Mouse (Mus musculus): ENCODE measurements at regions not wholly inside any gene's neighbourhood (a gene's known extent, or its start where the extent isn't known, plus 50 kb on each side); places are given as distances from the start of the nearest gene placed in this dataset.

- Histone ChIP-seq H3K9me3 (ENCODE audit: control insufficient read depth, low read length) (no peaks in the 10 kb centered on the region), H3K36me3 (ENCODE audit: control insufficient read depth, insufficient read depth, low read length) (no peaks in the 10 kb centered on the region), H3K9ac (ENCODE audit: low read length) (no peak overlapping the region), H3K27me3 (ENCODE audit: control insufficient read depth, insufficient read depth, low read length) (no peaks in the 10 kb centered on the region), H3K4me1 (ENCODE audit: control insufficient read depth, insufficient read depth, low read length) (no peaks in the 10 kb centered on the region), H3K4me3 (ENCODE audit: low read depth, low read length) (no peak overlapping the region), H3K4me2 (ENCODE audit: low read depth) (no peak overlapping the region), H3K27ac (ENCODE audit: low read depth, low read length) (no peak overlapping the region)
- 83% methylated on average over 1 of the region's 1 CpGs for WGBS
- no peak for DNase-seq (ENCODE audit: low spot score)
- no peak for ATAC-seq (ENCODE audit: insufficient read depth, low FRiP score, low TSS enrichment)
Observed at GRCm38 (mm10) chr3:42449575-42449974, 707.2 kb downstream of the D3Ertd751e start.

- Histone ChIP-seq H3K27ac (ENCODE audit: low read depth, low read length) (no peak overlapping the region), H3K9me3 (ENCODE audit: control insufficient read depth, low read length) (no peaks in the 10 kb centered on the region), H3K9ac (ENCODE audit: low read length) (no peak overlapping the region), H3K36me3 (ENCODE audit: control insufficient read depth, insufficient read depth, low read length) (no peaks in the 10 kb centered on the region), H3K27me3 (ENCODE audit: control insufficient read depth, insufficient read depth, low read length) (no peaks in the 10 kb centered on the region), H3K4me1 (ENCODE audit: control insufficient read depth, insufficient read depth, low read length) (no peaks in the 10 kb centered on the region), H3K4me3 (ENCODE audit: low read depth, low read length) (no peak overlapping the region), H3K4me2 (ENCODE audit: low read depth) (no peak overlapping the region)
- DNase-seq (ENCODE audit: low spot score) (no peak), ATAC-seq (ENCODE audit: insufficient read depth, low FRiP score, low TSS enrichment) (no peak)
Observed at GRCm38 (mm10) chr3:42464353-42464752, 721.9 kb downstream of the D3Ertd751e start.

- 88% methylated on average over 6 of the region's 6 CpGs for WGBS
Observed at GRCm38 (mm10) chr3:42467125-42467524, 724.7 kb downstream of the D3Ertd751e start.

GRCm38 (mm10) chr3:42514922-42515593 is 772.6 kb downstream of the D3Ertd751e start:
- Histone ChIP-seq H3K4me1 (ENCODE audit: control insufficient read depth, insufficient read depth, low read length) (no peaks in the 10 kb centered on the region), H3K4me3 (ENCODE audit: low read depth, low read length) (no peak overlapping the region), H3K9me3 (ENCODE audit: control insufficient read depth, low read length) (no peaks in the 10 kb centered on the region), H3K27ac (ENCODE audit: low read depth, low read length) (no peak overlapping the region), H3K4me2 (ENCODE audit: low read depth) (no peak overlapping the region), H3K9ac (ENCODE audit: low read length) (no peak overlapping the region), H3K36me3 (ENCODE audit: control insufficient read depth, insufficient read depth, low read length) (no peaks in the 10 kb centered on the region), H3K27me3 (ENCODE audit: control insufficient read depth, insufficient read depth, low read length) (no peaks in the 10 kb centered on the region)
- DNase-seq (ENCODE audit: low spot score) (no peak), ATAC-seq (ENCODE audit: insufficient read depth, low FRiP score, low TSS enrichment) (peak; percentile 38; the same call in 1 of the 2 replicates)
- WGBS, result 76% methylated on average over 3 of the region's 3 CpGs

More at GRCm38 (mm10) chr3:42467125-42467524, 724.7 kb downstream of the D3Ertd751e start:
- Histone ChIP-seq H3K27ac (ENCODE audit: low read depth, low read length) (no peak overlapping the region), H3K36me3 (ENCODE audit: control insufficient read depth, insufficient read depth, low read length) (no peaks in the 10 kb centered on the region), H3K9ac (ENCODE audit: low read length) (no peak overlapping the region), H3K9me3 (ENCODE audit: control insufficient read depth, low read length) (no peaks in the 10 kb centered on the region), H3K4me1 (ENCODE audit: control insufficient read depth, insufficient read depth, low read length) (no peaks in the 10 kb centered on the region), H3K4me3 (ENCODE audit: low read depth, low read length) (no peak overlapping the region), H3K4me2 (ENCODE audit: low read depth) (no peak overlapping the region), H3K27me3 (ENCODE audit: control insufficient read depth, insufficient read depth, low read length) (no peaks in the 10 kb centered on the region)
- DNase-seq (ENCODE audit: low spot score) (no peak), ATAC-seq (ENCODE audit: insufficient read depth, low FRiP score, low TSS enrichment) (no peak)

GRCm38 (mm10) chr3:42516286-42516685 is 773.9 kb downstream of the D3Ertd751e start:
- Histone ChIP-seq H3K4me3 (ENCODE audit: low read depth, low read length) (no peak overlapping the region), H3K9ac (ENCODE audit: low read length) (no peak overlapping the region), H3K4me2 (ENCODE audit: low read depth) (no peak overlapping the region), H3K36me3 (ENCODE audit: control insufficient read depth, insufficient read depth, low read length) (no peaks in the 10 kb centered on the region), H3K4me1 (ENCODE audit: control insufficient read depth, insufficient read depth, low read length) (no peaks in the 10 kb centered on the region), H3K27ac (ENCODE audit: low read depth, low read length) (no peak overlapping the region), H3K27me3 (ENCODE audit: control insufficient read depth, insufficient read depth, low read length) (no peaks in the 10 kb centered on the region), H3K9me3 (ENCODE audit: control insufficient read depth, low read length) (no peaks in the 10 kb centered on the region)
- no peak for ATAC-seq (ENCODE audit: insufficient read depth, low FRiP score, low TSS enrichment)
- DNase-seq (ENCODE audit: low spot score), result no peak
- 88% methylated on average over 2 of the region's 2 CpGs for WGBS

- Histone ChIP-seq H3K27me3 (ENCODE audit: control insufficient read depth, insufficient read depth, low read length) (no peaks in the 10 kb centered on the region), H3K9me3 (ENCODE audit: control insufficient read depth, low read length) (no peaks in the 10 kb centered on the region), H3K36me3 (ENCODE audit: control insufficient read depth, insufficient read depth, low read length) (no peaks in the 10 kb centered on the region), H3K4me2 (ENCODE audit: low read depth) (no peak overlapping the region), H3K4me3 (ENCODE audit: low read depth, low read length) (no peak overlapping the region), H3K27ac (ENCODE audit: low read depth, low read length) (no peak overlapping the region), H3K9ac (ENCODE audit: low read length) (no peak overlapping the region), H3K4me1 (ENCODE audit: control insufficient read depth, insufficient read depth, low read length) (no peaks in the 10 kb centered on the region)
- 84% methylated on average over 4 of the region's 4 CpGs for WGBS
- DNase-seq (ENCODE audit: low spot score), result no peak
- ATAC-seq (ENCODE audit: insufficient read depth, low FRiP score, low TSS enrichment), result no peak
Observed at GRCm38 (mm10) chr3:42531397-42531796, 789.0 kb downstream of the D3Ertd751e start.

GRCm38 (mm10) chr3:42566731-42567130 is 824.3 kb downstream of the D3Ertd751e start:
- Histone ChIP-seq H3K27me3 (ENCODE audit: control insufficient read depth, insufficient read depth, low read length) (no peaks in the 10 kb centered on the region), H3K36me3 (ENCODE audit: control insufficient read depth, insufficient read depth, low read length) (no peaks in the 10 kb centered on the region), H3K4me2 (ENCODE audit: low read depth) (no peak overlapping the region), H3K27ac (ENCODE audit: low read depth, low read length) (no peak overlapping the region), H3K4me3 (ENCODE audit: low read depth, low read length) (no peak overlapping the region), H3K9me3 (ENCODE audit: control insufficient read depth, low read length) (no peaks in the 10 kb centered on the region), H3K9ac (ENCODE audit: low read length) (no peak overlapping the region), H3K4me1 (ENCODE audit: control insufficient read depth, insufficient read depth, low read length) (no peaks in the 10 kb centered on the region)
- WGBS, result 95% methylated on average over 1 of the region's 1 CpGs
- DNase-seq (ENCODE audit: low spot score) (no peak), ATAC-seq (ENCODE audit: insufficient read depth, low FRiP score, low TSS enrichment) (no peak)

GRCm38 (mm10) chr3:42570364-42571024 is 828.1 kb downstream of the D3Ertd751e start:
- Histone ChIP-seq H3K4me3 (ENCODE audit: low read depth, low read length) (no peak overlapping the region), H3K4me2 (ENCODE audit: low read depth) (no peak overlapping the region), H3K27ac (ENCODE audit: low read depth, low read length) (no peak overlapping the region), H3K27me3 (ENCODE audit: control insufficient read depth, insufficient read depth, low read length) (no peaks in the 10 kb centered on the region), H3K9me3 (ENCODE audit: control insufficient read depth, low read length) (no peaks in the 10 kb centered on the region), H3K9ac (ENCODE audit: low read length) (no peak overlapping the region), H3K36me3 (ENCODE audit: control insufficient read depth, insufficient read depth, low read length) (no peaks in the 10 kb centered on the region), H3K4me1 (ENCODE audit: control insufficient read depth, insufficient read depth, low read length) (no peaks in the 10 kb centered on the region)
- ATAC-seq (ENCODE audit: insufficient read depth, low FRiP score, low TSS enrichment) (no peak), DNase-seq (ENCODE audit: low spot score) (no peak)
- WGBS, result 75% methylated on average over 3 of the region's 3 CpGs

- Histone ChIP-seq H3K4me2 (ENCODE audit: low read depth) (no peak overlapping the region), H3K27ac (ENCODE audit: low read depth, low read length) (no peak overlapping the region), H3K4me1 (ENCODE audit: control insufficient read depth, insufficient read depth, low read length) (no peaks in the 10 kb centered on the region), H3K9ac (ENCODE audit: low read length) (no peak overlapping the region), H3K4me3 (ENCODE audit: low read depth, low read length) (no peak overlapping the region), H3K27me3 (ENCODE audit: control insufficient read depth, insufficient read depth, low read length) (no peaks in the 10 kb centered on the region), H3K36me3 (ENCODE audit: control insufficient read depth, insufficient read depth, low read length) (no peaks in the 10 kb centered on the region), H3K9me3 (ENCODE audit: control insufficient read depth, low read length) (no peaks in the 10 kb centered on the region)
- no peak for ATAC-seq (ENCODE audit: insufficient read depth, low FRiP score, low TSS enrichment)
- no peak for DNase-seq (ENCODE audit: low spot score)
- WGBS, result 22% methylated on average over 3 of the region's 3 CpGs
Observed at GRCm38 (mm10) chr3:42571877-42572459, 829.6 kb downstream of the D3Ertd751e start.
